Comparison of ENCODE assay signal across 10 mouse cellular contexts in the genomic region with DNA sequence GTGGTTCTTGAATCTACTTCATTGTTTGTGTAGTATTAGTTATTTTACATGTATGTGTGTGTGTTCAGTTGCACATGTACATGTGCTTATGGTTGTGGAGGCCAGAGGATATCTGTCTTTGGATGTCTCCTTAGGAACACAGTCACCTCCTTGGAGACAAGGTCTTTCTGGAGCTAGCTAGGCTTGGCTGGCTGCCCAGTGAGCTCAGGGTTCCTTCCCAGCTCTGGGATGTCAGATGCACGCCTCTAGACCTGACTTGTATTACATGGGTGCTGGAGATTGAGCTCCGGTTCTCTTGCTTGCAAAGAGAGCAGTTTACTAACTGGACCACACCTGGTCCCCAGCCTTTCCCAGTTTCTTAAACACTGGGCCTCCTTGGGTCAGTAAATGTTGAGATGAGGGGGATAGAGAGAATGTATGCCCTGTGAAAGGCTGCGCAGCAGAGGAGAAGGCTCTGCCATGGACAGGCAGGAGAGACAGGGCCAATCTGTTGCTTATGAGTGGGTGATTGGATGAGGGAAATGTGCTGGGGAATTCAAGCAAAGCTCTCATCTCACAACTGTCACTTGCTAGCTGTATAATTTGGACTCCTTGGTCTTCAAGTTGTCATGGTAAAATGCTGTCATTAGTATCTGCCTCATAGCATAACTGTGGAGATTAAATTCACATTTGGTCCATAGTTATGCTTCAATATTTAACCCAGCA. TPM values are rescaled to one million over a fixed set of nuclear protein-coding genes. Genes with fewer than 3 reads are reported as not detected.
DNase-seq lines count a peak whose midpoint lies in the region; ATAC-seq lines count a peak whose summit lies in the region.
"Had no signal": no experiment of that assay in that cellular context is flagged by ENCODE, and none has a peak within 500 bp of the region (broad histone marks: within the 10 kb centered on the region; RNA-seq: fewer than 3 reads in every experiment).

No protein-coding gene starts in this region.

- ATAC-seq in liver, embryonic 12.5 days: no peak
- ATAC-seq: forebrain, embryonic 16.5 days had no signal

- no peaks in the 10 kb centered on the region for H3K36me3 ChIP-seq in liver, embryonic 12.5 days
- H3K36me3 ChIP-seq: hindbrain, embryonic 10.5 days had no signal

- no peak overlapping the region for H3K4me3 ChIP-seq in liver, embryonic 12.5 days
- H3K4me3 ChIP-seq: hindbrain, embryonic 10.5 days had no signal

- intact Hi-C loops in left cerebral cortex, postnatal 10 days (cut with DNase I): no loop called here

- H3K9me3 ChIP-seq in liver, embryonic 12.5 days (replicated peaks): no peaks in the 10 kb centered on the region
- H3K9me3 ChIP-seq: hindbrain, embryonic 10.5 days had no signal

- no peaks in the 10 kb centered on the region for H3K4me1 ChIP-seq in liver, embryonic 12.5 days

- no peak overlapping the region for H3K9ac ChIP-seq in liver, embryonic 12.5 days

- no peak overlapping the region for H3K27ac ChIP-seq in liver, embryonic 12.5 days
- H3K27ac ChIP-seq: hindbrain, embryonic 10.5 days had no signal

- 67% methylated on average over 3 of the region's 3 CpGs for WGBS in liver, embryonic 12.5 days (ENCODE audit: insufficient replicate concordance)

- no peaks in the 10 kb centered on the region for H3K27me3 ChIP-seq in liver, embryonic 12.5 days (replicated peaks)

- H3K4me2 ChIP-seq in liver, embryonic 12.5 days: no peak overlapping the region

- peak; percentile 52 to 53 for DNase-seq in cerebellum, postnatal 10 days
- DNase-seq in cerebellum, adult 8-10 months: no peak
- DNase-seq in left cerebral cortex, postnatal 10 days (ENCODE audit: extremely low spot score in 1 of 2, low spot score in 2 of 2): peak; percentile 19 to 57
- no peak for DNase-seq in left cerebral cortex, adult 9 months (ENCODE audit: low spot score in 2 of 2)
- DNase-seq in adrenal gland, postnatal 25 days: peak; percentile 45
- DNase-seq in kidney, postnatal 14 days: peak; percentile 66
- DNase-seq in neural tube, embryonic 10.5 days (ENCODE audit: extremely low spot score, low spot score): no peak

RNA-seq across cellular contexts. Expression of a gene that starts 35.3 kb away (rescaled TPM):
- 1 to 10 TPM in 1 of 2 experiments, under 1 TPM in 1; 0.89 to 1.2 TPM for total RNA-seq in left cerebral cortex, postnatal 10 days (2021)
- total RNA-seq in adrenal gland, postnatal 25 days (2021): 5.7 and 10.3 TPM in 2 replicates
- polyA plus RNA-seq in liver, embryonic 12.5 days (2016; fragmentation: Nextera tagmentation; extraction: Ambion mirVana): 1.4 TPM in 2 replicates

Comparison
In these comparisons a context has a peak if more than half of its experiments do, and no peak if none do; other contexts are left out.
1. DNase-seq: peak in cerebellum, postnatal 10 days (2 of 2), left cerebral cortex, postnatal 10 days (2 of 2), adrenal gland, postnatal 25 days (single experiment) and kidney, postnatal 14 days (single experiment); none in cerebellum, adult 8-10 months (single experiment), left cerebral cortex, adult 9 months (0 of 2) and neural tube, embryonic 10.5 days (single experiment).